Comparison of ENCODE assay signal across 25 mouse cellular contexts in genomic region chr19:17783231-17783630, GRCm38 (mm10). TPM values are rescaled to one million over a fixed set of nuclear protein-coding genes. Genes with fewer than 3 reads are reported as not detected.
"Had no signal": no experiment of that assay in that cellular context is flagged by ENCODE, and none has a peak within 500 bp of the region (broad histone marks: within the 10 kb centered on the region; RNA-seq: fewer than 3 reads in every experiment).

No protein-coding gene starts in this region.

- H3K27me3 ChIP-seq: heart, embryonic 12.5 days; hindbrain, embryonic 12.5 days; intestine, embryonic 15.5 days; limb, embryonic 12.5 days; liver, embryonic 13.5 days; liver, embryonic 15.5 days had no signal

- H3K4me1 ChIP-seq: heart, embryonic 10.5 days; hindbrain, embryonic 10.5 days; hindbrain, embryonic 12.5 days; limb, embryonic 10.5 days; limb, embryonic 12.5 days; liver, embryonic 13.5 days; liver, embryonic 15.5 days had no signal

- ATAC-seq: forebrain, embryonic 16.5 days; hindbrain, embryonic 16.5 days; inflammation-experienced regulatory T-cells, adult 6 months; intestine, embryonic 15.5 days; intestine, postnatal 0 days had no signal

- H3K9ac ChIP-seq: heart, embryonic 12.5 days; hindbrain, embryonic 12.5 days; hindbrain, embryonic 14.5 days; intestine, embryonic 15.5 days; limb, embryonic 12.5 days; liver, embryonic 13.5 days; liver, embryonic 15.5 days had no signal

- H3K4me3 ChIP-seq: gastrocnemius, adult 2 months; heart, embryonic 10.5 days; heart, embryonic 12.5 days; hindbrain, embryonic 10.5 days; hindbrain, embryonic 12.5 days; intestine, embryonic 15.5 days; layer of hippocampus, adult 2 months; left cerebral cortex, adult 2 months; limb, embryonic 10.5 days; limb, embryonic 12.5 days; liver, embryonic 13.5 days; liver, embryonic 15.5 days had no signal

- DNase-seq: gastrocnemius, adult 2 months; gastrocnemius, postnatal 10 days; gastrocnemius, postnatal 25 days; heart, adult 18-20 months; heart, postnatal 10 days; heart, postnatal 4 days; kidney, postnatal 4 days; liver; liver, embryonic 13.5 days had no signal

- H3K36me3 ChIP-seq: heart, embryonic 10.5 days; heart, embryonic 12.5 days; hindbrain, embryonic 10.5 days; hindbrain, embryonic 12.5 days; intestine, embryonic 15.5 days; limb, embryonic 10.5 days; limb, embryonic 12.5 days; liver, embryonic 13.5 days; liver, embryonic 15.5 days had no signal

- H3K9me3 ChIP-seq: heart, embryonic 10.5 days; heart, embryonic 12.5 days; hindbrain, embryonic 10.5 days; hindbrain, embryonic 12.5 days; intestine, embryonic 15.5 days; limb, embryonic 10.5 days; limb, embryonic 12.5 days; liver, embryonic 13.5 days; liver, embryonic 15.5 days had no signal

- H3K4me2 ChIP-seq: heart, embryonic 12.5 days; hindbrain, embryonic 12.5 days; hindbrain, embryonic 14.5 days; intestine, embryonic 15.5 days; limb, embryonic 12.5 days; liver, embryonic 13.5 days; liver, embryonic 15.5 days had no signal

- H3K27ac ChIP-seq: gastrocnemius, adult 2 months; heart, embryonic 10.5 days; hindbrain, embryonic 10.5 days; hindbrain, embryonic 12.5 days; hindbrain, embryonic 14.5 days; intestine, embryonic 15.5 days; layer of hippocampus, adult 2 months; left cerebral cortex, adult 2 months; limb, embryonic 10.5 days; limb, embryonic 12.5 days; liver, embryonic 13.5 days; liver, embryonic 15.5 days had no signal

RNA-seq across cellular contexts. Expression of gene Pcsk5, which starts 54.2 kb away (rescaled TPM):
- total RNA-seq: granulocyte monocyte progenitor cell, adult 5-6 weeks had no signal
- polyA plus RNA-seq: inflammation-experienced regulatory T-cells, adult 6 months had no signal
